Mouse (Mus musculus): ENCODE measurements around the gene Mrpl44. TPM values are rescaled to one million over a fixed set of nuclear protein-coding genes. Genes with fewer than 3 reads are reported as not detected.

Mrpl44 gene
- polyA plus RNA-seq, 1 experiment from 2014 or later = 29.4 TPM

DNA sequence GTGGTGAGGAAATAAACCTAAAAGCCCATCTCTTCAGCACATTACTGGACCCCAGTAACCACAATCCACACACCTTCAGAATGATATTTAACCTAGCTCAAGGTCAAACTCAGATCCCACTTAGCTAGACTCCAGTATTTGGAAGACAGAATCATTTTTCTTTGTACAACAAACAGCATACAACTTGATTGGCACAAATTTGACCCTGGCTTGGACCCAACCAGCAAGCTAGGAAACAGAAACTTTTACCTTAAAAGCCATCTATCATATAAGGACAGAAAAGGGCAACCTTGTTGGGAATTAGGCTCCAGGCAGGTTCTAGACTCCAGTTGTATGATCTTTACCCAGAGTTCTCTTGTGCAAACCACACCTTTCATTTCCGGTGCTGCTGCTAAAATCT lies 32.4 kb upstream of the Mrpl44 start:
- H3K9me3 ChIP-seq (ENCODE audit: control insufficient read depth) = no peaks in the 10 kb centered on the region
- no peak overlapping the region for H3K9ac ChIP-seq (ENCODE audit: low read depth, low read length)
- no peak overlapping the region for H3K4me2 ChIP-seq (replicated peaks; ENCODE audit: low read depth)
- no peak overlapping the region for H3K27ac ChIP-seq (ENCODE audit: low read depth, low read length)
- ATAC-seq = no peak
- no peak for TF ChIP-seq CTCF (IDR thresholded peaks at IDR 0.05; ENCODE audit: low read depth)
- WGBS = 97% methylated on average over 1 of the region's 1 CpGs
- no peaks in the 10 kb centered on the region for H3K27me3 ChIP-seq (replicated peaks; ENCODE audit: control insufficient read depth, insufficient read depth, low read length)
- H3K36me3 ChIP-seq (ENCODE audit: control insufficient read depth, insufficient read depth) = peaks cover 14% of the 10 kb centered on the region; the same call in 1 of the 2 replicates
- H3K4me1 ChIP-seq (replicated peaks; ENCODE audit: control insufficient read depth, insufficient read depth, low read length) = no peaks in the 10 kb centered on the region
- no peak overlapping the region for H3K4me3 ChIP-seq (ENCODE audit: low read depth, low read length)

DNA sequence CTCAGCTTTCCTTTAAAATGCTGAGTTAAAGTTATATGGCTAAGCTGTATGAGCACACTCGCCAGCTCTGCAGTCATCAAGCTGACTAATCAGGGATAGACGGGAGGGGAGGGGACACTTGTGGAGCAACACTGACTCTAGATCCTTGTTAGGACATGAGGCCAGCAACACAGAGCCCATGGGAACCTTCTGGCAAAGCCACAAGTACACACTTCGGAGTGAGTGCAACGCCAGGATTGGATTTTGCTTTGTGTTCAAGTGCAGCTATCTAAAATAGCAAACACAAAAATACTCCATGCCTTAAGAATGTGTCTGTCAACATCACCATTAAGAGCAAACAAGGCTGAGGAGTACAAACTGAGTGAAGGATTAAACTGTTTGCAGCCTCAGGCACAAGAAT lies 29.8 kb upstream of the Mrpl44 start:
- no peak for TF ChIP-seq CTCF (IDR thresholded peaks at IDR 0.05; ENCODE audit: low read depth)
- Histone ChIP-seq H3K9ac (ENCODE audit: low read depth, low read length) (no peak overlapping the region), H3K27me3 (replicated peaks; ENCODE audit: control insufficient read depth, insufficient read depth, low read length) (no peaks in the 10 kb centered on the region), H3K27ac (ENCODE audit: low read depth, low read length) (no peak overlapping the region), H3K4me1 (replicated peaks; ENCODE audit: control insufficient read depth, insufficient read depth, low read length) (no peaks in the 10 kb centered on the region), H3K4me2 (replicated peaks; ENCODE audit: low read depth) (no peak overlapping the region), H3K4me3 (ENCODE audit: low read depth, low read length) (no peak overlapping the region), H3K36me3 (ENCODE audit: control insufficient read depth, insufficient read depth) (no peaks in the 10 kb centered on the region), H3K9me3 (ENCODE audit: control insufficient read depth) (no peaks in the 10 kb centered on the region)
- WGBS = 44% methylated on average over 4 of the region's 4 CpGs
- ATAC-seq = no peak

DNA sequence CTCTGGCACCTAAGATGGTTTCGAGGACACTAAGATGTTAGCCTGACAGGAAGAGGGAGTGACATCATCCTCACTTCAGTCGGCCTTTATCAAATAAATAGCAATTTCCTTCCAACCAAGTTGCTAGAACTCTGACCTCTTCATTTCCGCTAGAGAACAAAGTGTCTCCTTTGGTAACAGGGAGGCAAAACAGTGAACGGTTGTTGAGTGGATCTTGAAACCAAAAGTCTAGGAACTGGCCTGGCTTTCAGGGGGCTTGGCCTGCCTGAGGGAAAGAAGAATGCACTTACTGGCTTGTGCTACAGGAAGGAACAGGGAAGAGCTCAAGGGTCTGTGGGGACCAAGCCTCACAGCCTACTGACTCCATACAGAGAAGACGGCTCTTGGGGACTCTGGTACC lies 24.6 kb upstream of the Mrpl44 start:
- TF ChIP-seq CTCF (IDR thresholded peaks at IDR 0.05; ENCODE audit: low read depth) = no peak
- H3K4me3 ChIP-seq (ENCODE audit: low read depth, low read length) = no peak overlapping the region
- H3K36me3 ChIP-seq (ENCODE audit: control insufficient read depth, insufficient read depth) = no peaks in the 10 kb centered on the region
- no peak for ATAC-seq
- no peaks in the 10 kb centered on the region for H3K4me1 ChIP-seq (replicated peaks; ENCODE audit: control insufficient read depth, insufficient read depth, low read length)
- 63% methylated on average over 5 of the region's 5 CpGs for WGBS
- no peaks in the 10 kb centered on the region for H3K9me3 ChIP-seq (ENCODE audit: control insufficient read depth)
- no peak overlapping the region for H3K9ac ChIP-seq (ENCODE audit: low read depth, low read length)
- H3K27me3 ChIP-seq (replicated peaks; ENCODE audit: control insufficient read depth, insufficient read depth, low read length) = no peaks in the 10 kb centered on the region
- peak overlapping the region; percentile 46; the same call in 1 of the 2 replicates for H3K27ac ChIP-seq (ENCODE audit: low read depth, low read length)
- no peak overlapping the region for H3K4me2 ChIP-seq (replicated peaks; ENCODE audit: low read depth)

DNA sequence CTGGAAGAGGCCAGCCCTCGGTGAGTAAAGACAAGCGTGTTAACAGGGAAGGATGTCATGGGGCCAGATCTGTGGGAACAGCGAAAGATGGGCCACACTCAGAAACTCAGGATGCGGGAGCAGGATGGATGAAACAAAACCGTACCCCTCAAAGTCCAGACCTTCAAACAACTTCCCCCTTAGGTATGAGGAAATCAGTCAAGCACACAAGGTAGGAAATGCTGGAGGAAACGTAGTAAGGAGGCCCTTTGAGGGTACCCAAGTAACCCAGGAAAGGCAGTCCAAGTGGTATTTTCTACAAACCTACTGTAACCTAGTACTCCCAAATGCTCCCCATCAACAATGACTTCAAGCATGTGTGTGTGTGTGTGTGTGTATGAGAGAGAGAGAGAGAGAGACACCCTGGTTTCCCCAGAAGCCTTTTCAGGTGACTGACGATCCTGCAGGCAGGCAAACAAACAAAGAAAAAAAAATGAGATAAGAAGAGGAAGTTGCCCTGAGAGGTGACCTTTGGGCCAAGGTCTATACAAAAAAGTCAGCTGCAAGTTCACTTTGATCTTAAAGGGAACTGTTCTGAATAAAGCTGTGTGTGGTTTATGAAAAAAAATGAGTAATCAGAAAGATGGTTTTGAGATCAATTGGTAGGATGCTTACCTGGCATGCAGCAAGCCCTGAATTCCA lies 23.7 kb upstream of the Mrpl44 start:
- Histone ChIP-seq H3K4me1 (replicated peaks; ENCODE audit: control insufficient read depth, insufficient read depth, low read length) (no peaks in the 10 kb centered on the region), H3K9me3 (ENCODE audit: control insufficient read depth) (no peaks in the 10 kb centered on the region), H3K27ac (ENCODE audit: low read depth, low read length) (peak overlapping the region; percentile 46; the same call in 1 of the 2 replicates), H3K9ac (ENCODE audit: low read depth, low read length) (no peak overlapping the region), H3K36me3 (ENCODE audit: control insufficient read depth, insufficient read depth) (no peaks in the 10 kb centered on the region), H3K4me2 (replicated peaks; ENCODE audit: low read depth) (no peak overlapping the region), H3K27me3 (replicated peaks; ENCODE audit: control insufficient read depth, insufficient read depth, low read length) (no peaks in the 10 kb centered on the region), H3K4me3 (ENCODE audit: low read depth, low read length) (no peak overlapping the region)
- 61% methylated on average over 7 of the region's 7 CpGs for WGBS
- ATAC-seq = 0 out of 2 replicates have a peak, but pooled peaks have one; percentile 57
- TF ChIP-seq CTCF (IDR thresholded peaks at IDR 0.05; ENCODE audit: low read depth) = no peak

DNA sequence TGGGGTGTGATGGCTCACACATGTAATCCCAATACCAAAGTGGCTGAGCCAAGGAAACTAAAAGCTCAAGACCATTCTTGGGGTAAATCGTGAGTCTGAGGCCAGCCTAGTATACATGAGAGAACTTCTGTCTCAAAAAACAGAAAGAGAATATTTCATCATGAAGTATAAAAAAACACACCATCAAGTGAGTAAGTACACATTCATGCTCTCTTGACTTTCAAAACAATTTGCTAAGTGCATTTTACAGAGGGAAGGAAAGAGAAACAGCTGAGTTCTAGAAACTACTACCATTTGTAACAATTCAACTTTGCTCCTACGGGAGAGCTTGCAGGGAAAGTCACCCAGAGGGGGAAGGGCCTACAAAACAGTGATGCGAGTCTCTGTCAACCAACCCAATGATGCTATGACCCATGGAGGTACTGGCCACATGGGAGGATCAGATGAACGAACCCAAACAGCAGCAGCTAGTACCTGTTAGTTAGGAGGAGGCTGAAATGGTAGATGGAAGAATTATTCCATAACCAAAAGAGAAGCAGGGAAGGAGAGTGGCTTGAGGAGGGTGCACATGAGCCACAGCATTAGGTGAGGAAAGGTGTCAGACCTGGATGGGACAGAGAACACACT lies 23.0 kb upstream of the Mrpl44 start:
- Histone ChIP-seq H3K4me1 (replicated peaks; ENCODE audit: control insufficient read depth, insufficient read depth, low read length) (no peaks in the 10 kb centered on the region), H3K36me3 (ENCODE audit: control insufficient read depth, insufficient read depth) (no peaks in the 10 kb centered on the region), H3K4me2 (replicated peaks; ENCODE audit: low read depth) (no peak overlapping the region), H3K27me3 (replicated peaks; ENCODE audit: control insufficient read depth, insufficient read depth, low read length) (no peaks in the 10 kb centered on the region), H3K9me3 (ENCODE audit: control insufficient read depth) (no peaks in the 10 kb centered on the region), H3K9ac (ENCODE audit: low read depth, low read length) (no peak overlapping the region), H3K4me3 (ENCODE audit: low read depth, low read length) (no peak overlapping the region), H3K27ac (ENCODE audit: low read depth, low read length) (no peak overlapping the region)
- no peak for ATAC-seq
- no peak for TF ChIP-seq CTCF (IDR thresholded peaks at IDR 0.05; ENCODE audit: low read depth)
- 66% methylated on average over 4 of the region's 4 CpGs for WGBS

DNA sequence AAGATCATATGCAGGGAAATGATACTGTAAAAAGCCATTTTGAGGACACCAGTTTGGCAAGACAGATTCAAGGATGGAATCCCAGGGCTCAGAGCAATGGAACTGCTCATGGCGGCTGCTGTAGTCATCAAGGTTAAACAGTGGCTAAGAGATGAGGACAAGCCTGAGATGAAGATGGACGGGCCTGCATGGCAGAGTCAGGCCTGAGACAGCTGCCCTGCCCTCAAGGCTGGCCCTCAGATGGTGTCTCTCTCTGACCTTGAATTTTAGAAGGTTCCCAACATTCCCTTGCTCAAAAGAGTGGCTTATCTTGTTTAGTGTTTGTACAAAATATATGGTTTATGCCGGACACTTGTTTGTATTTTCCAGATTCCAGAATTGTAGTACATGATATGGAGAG lies 22.4 kb upstream of the Mrpl44 start:
- Histone ChIP-seq H3K27ac (ENCODE audit: low read depth, low read length) (no peak overlapping the region), H3K36me3 (ENCODE audit: control insufficient read depth, insufficient read depth) (no peaks in the 10 kb centered on the region), H3K4me1 (replicated peaks; ENCODE audit: control insufficient read depth, insufficient read depth, low read length) (no peaks in the 10 kb centered on the region), H3K4me3 (ENCODE audit: low read depth, low read length) (no peak overlapping the region), H3K9ac (ENCODE audit: low read depth, low read length) (no peak overlapping the region), H3K27me3 (replicated peaks; ENCODE audit: control insufficient read depth, insufficient read depth, low read length) (no peaks in the 10 kb centered on the region), H3K9me3 (ENCODE audit: control insufficient read depth) (no peaks in the 10 kb centered on the region), H3K4me2 (replicated peaks; ENCODE audit: low read depth) (no peak overlapping the region)
- whole genome bisulfite sequencing = 86% methylated on average over 3 of the region's 3 CpGs
- no peak for TF ChIP-seq CTCF (IDR thresholded peaks at IDR 0.05; ENCODE audit: low read depth)
- no peak for ATAC-seq

Measured in intestine, postnatal 0 days (tissue).